8 mouse cellular contexts compared by ENCODE assay signal in the genomic region with DNA sequence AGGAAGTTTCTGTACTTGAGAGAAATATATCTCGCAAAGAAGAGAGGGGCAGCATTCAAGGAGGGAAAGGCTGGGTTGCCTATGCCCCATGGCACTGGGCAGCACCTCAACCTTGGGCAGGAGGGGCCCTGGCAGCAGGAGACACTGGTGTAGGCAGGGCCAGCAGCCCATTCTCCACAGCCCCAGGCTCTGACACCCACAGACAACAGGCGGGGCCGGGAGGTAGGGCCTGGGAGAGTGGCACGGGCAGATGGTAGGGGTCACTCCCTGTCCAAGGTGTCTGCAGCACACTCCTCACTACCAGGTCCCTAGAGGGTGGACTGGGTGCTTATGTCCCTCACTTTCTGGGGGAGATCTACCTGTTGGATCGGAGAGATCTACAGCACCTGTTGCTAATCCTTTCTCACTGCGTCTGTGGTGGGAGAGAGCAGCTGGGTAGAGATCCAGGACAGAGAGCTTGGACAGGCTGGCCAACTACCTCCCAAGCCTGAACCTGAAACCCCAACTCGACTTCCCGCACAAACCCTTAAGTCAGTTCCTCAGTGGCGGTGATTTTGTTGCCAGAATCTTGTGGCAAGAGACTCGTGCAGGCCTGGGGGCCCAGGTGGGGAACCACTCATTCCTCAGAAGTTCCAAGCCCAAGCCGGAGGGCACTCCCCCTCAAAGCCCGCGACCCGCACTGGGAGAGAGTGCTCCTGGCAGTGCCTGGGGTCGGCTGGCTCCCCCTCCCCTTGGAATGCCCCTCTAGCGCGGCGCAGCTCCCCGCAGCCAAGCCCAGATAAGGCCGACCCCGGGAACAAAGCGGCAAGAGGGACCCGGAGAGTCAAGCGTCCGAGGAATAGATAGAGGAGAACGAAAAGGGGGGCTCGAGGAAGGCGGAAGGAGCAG. TPM values are rescaled to one million over a fixed set of nuclear protein-coding genes. Genes with fewer than 3 reads are reported as not detected.
A peak's percentile ranks its signal among the peaks of the same experiment; 100 is the strongest.
DNase-seq lines count a peak whose midpoint lies in the region; ATAC-seq and TF ChIP-seq lines count a peak whose summit lies in the region.

No protein-coding gene starts in this region.

- peak overlapping the region; percentile 91 for H3K4me3 ChIP-seq in neural tube, embryonic 11.5 days (ENCODE audit: low read depth, low read length)
- H3K4me3 ChIP-seq in brown adipose tissue, adult 24 weeks (ENCODE audit: insufficient read depth, low read depth, low read length), result peak overlapping the region; percentile 97
- peak overlapping the region; percentile 69 for H3K4me3 ChIP-seq in heart, embryonic 12.5 days
- H3K4me3 ChIP-seq in midbrain, postnatal 0 days (ENCODE audit: low read depth, low read length), result peak overlapping the region; percentile 91

- H3K27ac ChIP-seq in neural tube, embryonic 11.5 days (ENCODE audit: low read depth, low read length), result 0 out of 2 replicates have a peak overlapping the region, but pooled peaks have one; percentile 27
- H3K27ac ChIP-seq in brown adipose tissue, adult 24 weeks (replicated peaks; ENCODE audit: low read depth, low read length), result peak overlapping the region; percentile 84
- H3K27ac ChIP-seq in heart, embryonic 12.5 days (ENCODE audit: poor library complexity, severe bottlenecking), result peak overlapping the region; percentile 91
- peak overlapping the region; percentile 33; the same call in 1 of the 2 replicates for H3K27ac ChIP-seq in midbrain, postnatal 0 days (ENCODE audit: low read depth, low read length)

- 5% methylated on average over 28 of the region's 28 CpGs for WGBS in neural tube, embryonic 11.5 days
- WGBS in heart, embryonic 12.5 days, result 2% methylated on average over 27 of the region's 28 CpGs
- 3% methylated on average over 28 of the region's 28 CpGs for WGBS in midbrain, postnatal 0 days

- peak; percentile 22 for ATAC-seq in neural tube, embryonic 11.5 days (ENCODE audit: insufficient read depth, low FRiP score, low TSS enrichment)
- no peak for ATAC-seq in heart, embryonic 12.5 days (ENCODE audit: insufficient number of reproducible peaks, low FRiP score)
- peak; percentile 3; the same call in 1 of the 2 replicates for ATAC-seq in midbrain, postnatal 0 days (ENCODE audit: low FRiP score)

- peaks cover 39% of the 10 kb centered on the region for H3K4me1 ChIP-seq in neural tube, embryonic 11.5 days (ENCODE audit: control insufficient read depth, insufficient read depth, low read length)
- peaks cover 10% of the 10 kb centered on the region for H3K4me1 ChIP-seq in brown adipose tissue, adult 24 weeks (ENCODE audit: control insufficient read depth, insufficient read depth, insufficient read length, low read length)
- H3K4me1 ChIP-seq in heart, embryonic 12.5 days (replicated peaks), result peaks cover 61% of the 10 kb centered on the region
- peaks cover 9% of the 10 kb centered on the region; the same call in 1 of the 2 replicates for H3K4me1 ChIP-seq in midbrain, postnatal 0 days (ENCODE audit: insufficient read depth, low read length)

- no peaks in the 10 kb centered on the region for H3K9me3 ChIP-seq in neural tube, embryonic 11.5 days (ENCODE audit: control insufficient read depth, low read length)
- no peaks in the 10 kb centered on the region for H3K9me3 ChIP-seq in heart, embryonic 12.5 days (replicated peaks)
- H3K9me3 ChIP-seq in midbrain, postnatal 0 days (ENCODE audit: low read length), result no peaks in the 10 kb centered on the region

- peaks cover 7% of the 10 kb centered on the region for H3K36me3 ChIP-seq in neural tube, embryonic 11.5 days (ENCODE audit: control insufficient read depth, insufficient read depth, low read length)
- peaks cover 38% of the 10 kb centered on the region for H3K36me3 ChIP-seq in heart, embryonic 12.5 days
- H3K36me3 ChIP-seq in midbrain, postnatal 0 days (ENCODE audit: insufficient read depth, low read length), result no peaks in the 10 kb centered on the region

- no peak for DNase-seq in neural tube, embryonic 11.5 days (ENCODE audit: low spot score)
- no peak for DNase-seq in neural tube, embryonic 10.5 days (ENCODE audit: extremely low spot score, low spot score)
- peak; percentile 41 to 77 for DNase-seq in kidney, postnatal 25 days
- DNase-seq in midbrain, postnatal 0 days (ENCODE audit: low spot score), result no peak
- no peak for DNase-seq in left cerebral cortex, adult 11 months (ENCODE audit: low spot score)
- no peak for DNase-seq in spleen, postnatal 4 days (ENCODE audit: low spot score in 2 of 2)

- peak overlapping the region; percentile 95 for H3K4me2 ChIP-seq in neural tube, embryonic 11.5 days (ENCODE audit: low read depth)
- H3K4me2 ChIP-seq in heart, embryonic 12.5 days, result peak overlapping the region; percentile 86
- H3K4me2 ChIP-seq in midbrain, postnatal 0 days (ENCODE audit: low read depth, low read length, poor library complexity, severe bottlenecking), result peak overlapping the region; percentile 95

- no peak for TF ChIP-seq CTCF in midbrain, postnatal 0 days (IDR thresholded peaks at IDR 0.05)

- no peaks in the 10 kb centered on the region for H3K27me3 ChIP-seq in neural tube, embryonic 11.5 days (ENCODE audit: control insufficient read depth, insufficient read depth, low read length)
- no peaks in the 10 kb centered on the region for H3K27me3 ChIP-seq in heart, embryonic 12.5 days (replicated peaks)
- H3K27me3 ChIP-seq in midbrain, postnatal 0 days (ENCODE audit: insufficient read depth, low read length), result no peaks in the 10 kb centered on the region

- peak overlapping the region; percentile 85 for H3K9ac ChIP-seq in neural tube, embryonic 11.5 days (ENCODE audit: low read length)
- H3K9ac ChIP-seq in heart, embryonic 12.5 days, result peak overlapping the region; percentile 96
- peak overlapping the region; percentile 55; the same call in 1 of the 2 replicates for H3K9ac ChIP-seq in midbrain, postnatal 0 days (replicated peaks; ENCODE audit: low read length, poor library complexity, severe bottlenecking)

RNA-seq across cellular contexts. Expression of gene Caskin2, which starts 0.7 kb away (rescaled TPM):
- 16.4 and 19.1 TPM in 2 replicates for polyA plus RNA-seq in neural tube, embryonic 11.5 days (2014; fragmentation: Nextera tagmentation; extraction: Ambion mirVana)
- 8.8 and 10.4 TPM in 2 replicates for polyA plus RNA-seq in brown adipose tissue, adult 24 weeks (2012; ENCODE audit: insufficient read depth, insufficient read length, missing spikeins)
- polyA plus RNA-seq in heart, embryonic 12.5 days (2016; fragmentation: Nextera tagmentation; extraction: Ambion mirVana), result 23.5 and 25.3 TPM in 2 replicates
- total RNA-seq in midbrain, postnatal 0 days (2014; rRNA removed), result 18.5 and 27.9 TPM in 2 replicates
- polyA plus RNA-seq in midbrain, postnatal 0 days (2015; fragmentation: Nextera tagmentation; extraction: Ambion mirVana), result 7.2 and 8.3 TPM in 2 replicates

RNA-seq across cellular contexts. Expression of gene Tsen54, which starts 1.7 kb away (rescaled TPM):
- polyA plus RNA-seq in neural tube, embryonic 11.5 days (2014; fragmentation: Nextera tagmentation; extraction: Ambion mirVana), result 26.1 and 29.8 TPM in 2 replicates
- polyA plus RNA-seq in brown adipose tissue, adult 24 weeks (2012; ENCODE audit: insufficient read depth, insufficient read length, missing spikeins), result 6.1 and 6.8 TPM in 2 replicates
- 23.0 and 29.2 TPM in 2 replicates for polyA plus RNA-seq in heart, embryonic 12.5 days (2016; fragmentation: Nextera tagmentation; extraction: Ambion mirVana)
- total RNA-seq in midbrain, postnatal 0 days (2014; rRNA removed), result 25.0 and 27.7 TPM in 2 replicates
- polyA plus RNA-seq in midbrain, postnatal 0 days (2015; fragmentation: Nextera tagmentation; extraction: Ambion mirVana), result 14.8 and 15.5 TPM in 2 replicates

RNA-seq across cellular contexts. Expression of gene Llgl2, which starts 11.1 kb away (rescaled TPM):
- 6.1 and 6.5 TPM in 2 replicates for polyA plus RNA-seq in neural tube, embryonic 11.5 days (2014; fragmentation: Nextera tagmentation; extraction: Ambion mirVana)
- polyA plus RNA-seq in brown adipose tissue, adult 24 weeks (2012; ENCODE audit: insufficient read depth, insufficient read length, missing spikeins), result 4.0 and 5.5 TPM in 2 replicates
- polyA plus RNA-seq in heart, embryonic 12.5 days (2016; fragmentation: Nextera tagmentation; extraction: Ambion mirVana), result 22.5 and 25.8 TPM in 2 replicates
- 0.99 and 1.0 TPM in 2 replicates for total RNA-seq in midbrain, postnatal 0 days (2014; rRNA removed)
- polyA plus RNA-seq in midbrain, postnatal 0 days (2015; fragmentation: Nextera tagmentation; extraction: Ambion mirVana), result 0.51 and 0.81 TPM in 2 replicates

RNA-seq across cellular contexts. Expression of gene Myo15b, which starts 45.4 kb away (rescaled TPM):
- polyA plus RNA-seq in neural tube, embryonic 11.5 days (2014; fragmentation: Nextera tagmentation; extraction: Ambion mirVana), result 0.12 and 0.13 TPM in 2 replicates
- not detected in 2 replicates for polyA plus RNA-seq in brown adipose tissue, adult 24 weeks (2012; ENCODE audit: insufficient read depth, insufficient read length, missing spikeins)
- polyA plus RNA-seq in heart, embryonic 12.5 days (2016; fragmentation: Nextera tagmentation; extraction: Ambion mirVana), result 0.17 and 0.37 TPM in 2 replicates
- total RNA-seq in midbrain, postnatal 0 days (2014; rRNA removed), result not detected in 2 replicates
- polyA plus RNA-seq in midbrain, postnatal 0 days (2015; fragmentation: Nextera tagmentation; extraction: Ambion mirVana), result 0.09 and 0.29 TPM in 2 replicates

RNA-seq across cellular contexts. Expression of gene Tmem94, which starts 47.5 kb away (rescaled TPM):
- 18.6 and 19.0 TPM in 2 replicates for polyA plus RNA-seq in neural tube, embryonic 11.5 days (2014; fragmentation: Nextera tagmentation; extraction: Ambion mirVana)
- polyA plus RNA-seq in brown adipose tissue, adult 24 weeks (2012; ENCODE audit: insufficient read depth, insufficient read length, missing spikeins), result 18.0 and 23.0 TPM in 2 replicates
- polyA plus RNA-seq in heart, embryonic 12.5 days (2016; fragmentation: Nextera tagmentation; extraction: Ambion mirVana), result 52.4 and 52.5 TPM in 2 replicates
- total RNA-seq in midbrain, postnatal 0 days (2014; rRNA removed), result 26.5 and 32.7 TPM in 2 replicates
- polyA plus RNA-seq in midbrain, postnatal 0 days (2015; fragmentation: Nextera tagmentation; extraction: Ambion mirVana), result 14.6 and 15.9 TPM in 2 replicates

Comparison
In these comparisons a context has a peak if more than half of its experiments do, and no peak if none do; other contexts are left out.
1. DNase-seq: peak in kidney, postnatal 25 days (2 of 2); none in neural tube, embryonic 11.5 days (single experiment), neural tube, embryonic 10.5 days (single experiment), midbrain, postnatal 0 days (single experiment), left cerebral cortex, adult 11 months (single experiment) and spleen, postnatal 4 days (0 of 2).
2. H3K27ac ChIP-seq: peak in every context shown above with its lines; median percentile 91 in heart, embryonic 12.5 days; 84 in brown adipose tissue, adult 24 weeks; 33 in midbrain, postnatal 0 days; 27 in neural tube, embryonic 11.5 days.
3. Peak in every context shown above with its lines, with median percentiles within 50 percentile points of each other: H3K4me2 ChIP-seq, H3K4me3 ChIP-seq and H3K9ac ChIP-seq.